Mouse (Mus musculus): ENCODE data around the gene Sp9. TPM values are rescaled to one million over a fixed set of nuclear protein-coding genes. Genes with fewer than 3 reads are reported as not detected.
A peak's percentile ranks its signal among the peaks of the same experiment; 100 is the strongest.

The Sp9 gene
- total RNA-seq, 2 experiments from 2014 or later, result 3.6 to 4.1 TPM

GRCm38 (mm10) chr2:73273249-73274118 lies 1.8 kb downstream of the Sp9 start:
- DNase-seq (ENCODE audit: low spot score in 2 of 2), result no peak

DNA sequence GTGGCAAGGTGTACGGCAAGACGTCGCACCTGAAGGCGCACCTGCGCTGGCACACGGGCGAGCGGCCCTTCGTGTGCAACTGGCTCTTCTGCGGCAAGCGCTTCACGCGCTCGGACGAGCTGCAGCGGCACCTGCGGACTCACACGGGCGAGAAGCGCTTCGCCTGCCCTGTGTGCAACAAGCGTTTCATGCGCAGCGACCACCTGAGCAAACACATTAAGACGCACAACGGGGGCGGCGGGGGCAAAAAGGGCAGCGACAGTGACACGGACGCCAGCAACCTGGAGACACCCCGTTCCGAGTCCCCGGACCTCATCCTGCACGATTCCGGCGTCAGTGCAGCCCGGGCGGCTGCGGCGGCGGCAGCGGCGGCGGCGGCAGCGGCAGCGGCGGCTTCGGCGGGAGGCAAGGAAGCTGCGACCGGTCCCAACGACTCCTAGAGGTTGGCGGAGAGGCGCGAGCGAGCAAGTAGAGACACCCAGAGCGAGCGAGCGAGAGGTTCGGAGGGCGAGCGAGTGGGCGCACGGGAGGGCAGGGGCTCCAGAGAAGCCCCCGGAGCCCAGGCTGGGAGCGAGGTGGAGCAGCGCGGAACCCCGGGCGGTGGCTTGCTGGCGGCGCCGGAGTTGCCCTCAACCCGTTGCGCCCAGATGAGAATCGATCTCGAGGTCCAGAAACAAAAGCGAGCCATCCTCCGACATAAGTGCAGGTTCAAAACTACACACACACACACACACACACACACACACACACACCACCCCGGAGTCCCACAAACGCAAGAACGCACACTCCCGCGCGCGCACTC lies 2.6 kb downstream of the Sp9 start:
- peak in 1 of 2 experiments; percentile 23 for DNase-seq (ENCODE audit: low spot score in 2 of 2)

DNA sequence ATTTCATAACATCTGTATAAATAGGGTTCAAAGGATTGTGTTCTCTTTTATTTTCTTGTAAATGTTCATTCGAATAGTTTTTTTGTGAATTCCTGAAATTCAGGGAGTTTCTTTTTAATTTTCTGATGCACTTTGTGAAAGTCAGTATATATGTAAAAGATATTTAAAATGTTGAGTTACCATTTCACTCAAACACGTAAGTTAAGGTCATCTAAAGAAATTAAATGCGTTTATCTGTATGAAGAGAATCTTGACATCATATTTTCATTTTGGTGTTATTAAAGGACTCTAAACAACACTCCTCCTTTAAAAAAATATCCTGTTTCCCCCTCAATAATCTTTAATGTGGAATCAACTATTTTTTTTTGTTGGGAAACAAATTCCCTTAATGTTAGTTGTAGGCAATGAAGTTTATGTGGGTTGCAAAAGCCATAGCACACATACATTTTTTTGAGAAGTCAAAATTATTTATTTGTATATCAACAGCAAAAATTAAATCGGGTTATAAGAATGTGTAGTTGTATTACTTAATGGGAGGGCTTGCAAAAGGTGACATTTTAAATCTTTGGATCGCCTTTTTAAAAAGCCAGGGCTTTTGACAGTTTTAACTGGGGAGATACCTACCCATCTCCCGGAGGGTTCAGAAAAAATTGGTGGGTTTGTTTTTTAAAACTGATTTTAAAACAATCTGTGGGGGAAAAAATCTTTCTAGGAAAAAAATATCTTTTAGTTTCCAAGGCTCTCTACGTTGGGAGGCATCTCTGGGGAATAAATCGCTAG lies 3.7 kb downstream of the Sp9 start:
- no peak for DNase-seq (ENCODE audit: low spot score in 2 of 2)

GRCm38 (mm10) chr2:73276141-73276571 lies 4.4 kb downstream of the Sp9 start:
- no peak for DNase-seq (ENCODE audit: low spot score in 2 of 2)

GRCm38 (mm10) chr2:73277021-73277708 lies 5.4 kb downstream of the Sp9 start:
- no peak for DNase-seq (ENCODE audit: low spot score in 2 of 2)

DNA sequence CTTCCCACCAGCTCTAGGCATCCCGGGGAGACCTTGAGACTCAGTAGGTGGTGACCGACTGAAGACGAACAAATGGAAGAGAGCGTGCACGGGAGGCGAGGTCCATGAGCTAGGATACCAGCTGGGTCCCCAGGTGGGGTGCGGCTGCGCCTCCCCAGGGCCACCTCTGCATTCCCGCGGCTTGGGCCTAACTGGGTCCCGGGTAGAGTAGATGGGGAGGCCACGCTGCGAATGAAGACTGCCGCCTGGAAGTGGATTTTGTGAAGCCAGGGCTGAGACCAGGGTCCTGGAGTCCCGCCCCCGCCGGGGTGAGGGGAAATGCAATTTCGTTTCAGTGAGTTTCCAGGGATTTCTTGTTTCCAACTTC lies 6.0 kb downstream of the Sp9 start:
- DNase-seq (ENCODE audit: low spot score in 2 of 2), result peak in 1 of 2 experiments; percentile 12

- DNase-seq (ENCODE audit: low spot score in 2 of 2), result peak; percentile 87 to 90
Measured at GRCm38 (mm10) chr2:73278131-73278854, 6.6 kb downstream of the Sp9 start.

GRCm38 (mm10) chr2:73278869-73279268 lies 7.1 kb downstream of the Sp9 start:
- no peak for DNase-seq (ENCODE audit: low spot score in 2 of 2)

GRCm38 (mm10) chr2:73279271-73280038 lies 7.7 kb downstream of the Sp9 start:
- DNase-seq (ENCODE audit: low spot score in 2 of 2), result no peak

- DNase-seq (ENCODE audit: low spot score in 2 of 2), result no peak
Measured at GRCm38 (mm10) chr2:73280356-73281047, 8.8 kb downstream of the Sp9 start.

GRCm38 (mm10) chr2:73281048-73281661 lies 9.4 kb downstream of the Sp9 start:
- no peak for DNase-seq (ENCODE audit: low spot score in 2 of 2)

- no peak for DNase-seq (ENCODE audit: low spot score in 2 of 2)
Measured at GRCm38 (mm10) chr2:73281707-73282106, 10.0 kb downstream of the Sp9 start.

DNA sequence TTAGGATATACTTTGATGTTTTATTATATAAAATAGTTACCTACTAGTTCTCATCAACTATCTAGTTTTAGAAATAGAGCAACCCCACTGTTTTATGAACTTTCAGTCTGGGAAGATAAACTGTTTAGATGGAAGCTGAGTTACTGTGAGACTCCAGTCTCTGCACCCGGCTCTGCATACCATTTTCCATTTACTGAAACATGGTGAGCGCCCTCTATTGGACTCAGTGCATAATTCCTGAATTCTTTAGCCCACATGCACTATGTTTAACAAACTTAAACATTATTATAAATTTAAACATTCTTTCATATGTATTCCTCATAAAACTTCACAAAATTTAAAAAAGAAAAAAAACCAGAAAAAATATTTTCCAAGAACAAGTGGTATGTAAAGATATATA lies 13.9 kb downstream of the Sp9 start:
- no peak for DNase-seq (ENCODE audit: low spot score in 2 of 2)

- DNase-seq (ENCODE audit: low spot score in 2 of 2), result no peak
Measured at GRCm38 (mm10) chr2:73291130-73291529, 19.4 kb downstream of the Sp9 start.

GRCm38 (mm10) chr2:73295023-73295422 lies 23.3 kb downstream of the Sp9 start:
- DNase-seq (ENCODE audit: low spot score in 2 of 2), result no peak

DNA sequence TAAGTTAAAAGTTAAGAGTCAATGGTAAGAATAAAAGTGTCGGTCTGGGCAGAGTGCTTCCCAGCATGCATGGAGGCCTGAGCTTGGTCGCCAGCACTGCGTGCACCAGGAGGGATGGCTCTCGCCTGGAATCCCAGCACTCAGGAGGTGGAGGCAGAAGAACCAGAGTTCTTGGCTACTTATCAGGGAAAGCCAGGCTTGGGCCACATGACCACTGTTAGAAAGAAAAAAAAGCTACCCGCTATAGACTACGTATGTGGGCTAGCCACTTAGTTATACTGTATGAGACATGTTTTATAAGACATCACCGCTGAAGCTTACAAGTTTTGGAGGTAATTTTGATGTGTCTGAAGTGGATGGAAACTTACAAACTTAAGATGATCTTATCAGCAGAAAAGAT lies 26.4 kb downstream of the Sp9 start:
- DNase-seq (ENCODE audit: low spot score in 2 of 2), result no peak

GRCm38 (mm10) chr2:73298841-73299240 lies 27.1 kb downstream of the Sp9 start:
- no peak for DNase-seq (ENCODE audit: low spot score in 2 of 2)

DNA sequence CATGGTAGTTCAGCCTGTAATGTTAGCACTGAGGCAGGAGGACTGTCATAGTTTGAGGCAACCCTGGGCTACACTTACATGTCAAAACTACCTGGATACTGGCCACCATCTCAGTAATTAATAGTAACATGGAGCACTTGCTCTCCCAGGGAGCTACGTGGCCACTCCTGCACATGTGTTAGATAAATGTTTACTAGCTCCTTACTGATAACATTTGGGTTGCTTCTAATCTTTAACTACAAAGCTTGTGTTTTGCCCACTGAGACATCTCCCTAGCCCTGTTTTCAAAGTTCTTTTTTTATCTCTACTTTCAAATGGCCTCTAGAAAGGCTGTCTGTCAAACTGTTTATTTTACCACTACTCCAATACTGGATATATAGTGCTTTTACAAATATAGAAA lies 30.3 kb downstream of the Sp9 start:
- DNase-seq (ENCODE audit: low spot score in 2 of 2), result no peak

Measured in left cerebral cortex, adult 18-20 months (tissue).